Mouse (Mus musculus): Measurements from ENCODE around the gene Gata2.

DNA sequence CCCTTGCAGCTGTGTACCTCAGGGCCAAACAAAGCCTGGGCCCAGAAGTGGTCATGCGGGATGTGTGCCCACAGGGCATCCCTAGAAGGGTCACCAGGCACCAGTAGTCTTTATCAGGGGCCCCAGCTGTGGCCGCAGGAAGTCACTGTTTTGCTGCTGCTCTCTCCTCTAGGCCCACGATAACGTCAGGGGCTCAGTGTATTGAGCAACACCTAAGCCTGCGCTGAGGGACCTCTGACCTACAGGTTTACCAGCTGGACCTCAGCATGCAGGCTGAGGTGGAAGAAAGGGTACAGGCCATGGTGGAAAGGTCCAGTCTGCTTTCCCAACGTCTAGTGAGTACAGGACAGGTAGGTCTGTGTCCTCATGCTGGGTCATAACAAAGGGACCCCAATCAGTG, 60.4 kb downstream of the Gata2 start:
- TF ChIP-seq CTCF (IDR thresholded peaks at IDR 0.05; ENCODE audit: low read depth, low read length) (no peak), POLR2A (IDR thresholded peaks at IDR 0.05; ENCODE audit: borderline replicate concordance, low read depth, low read length) (no peak)
